Mouse (Mus musculus) ES-E14 (cell line): ENCODE results near the gene Prok1. TPM values are rescaled to one million over a fixed set of nuclear protein-coding genes. Genes with fewer than 3 reads are reported as not detected.

Experiments
- DNase-seq: peaks from one replicate; pipeline ENCODE4 v3.0.0-alpha.2; 2013; ENCODE audit warnings: low read depth, low spot score
- H3K27ac ChIP-seq: 2 replicates; pipeline ENCODE4 v1.5.1; 2012; ENCODE audit warnings: low read depth, mild to moderate bottlenecking, low read length, moderate library complexity, mixed read lengths; ENCODE audit not compliant: poor library complexity, insufficient read depth, severe bottlenecking
- H3K36me3 ChIP-seq: 2 replicates; pipeline ENCODE4 v1.6.1; 2012; ENCODE audit warnings: mild to moderate bottlenecking, low read length, moderate library complexity, mixed read lengths; ENCODE audit not compliant: control insufficient read depth, poor library complexity, insufficient read depth, severe bottlenecking
- H3K4me1 ChIP-seq, 2 experiments: fragments of 150-350 bp in 1 of 2; sonication (generic) in 1 of 2; 2 replicates each; pipeline ENCODE4 v1.6.1; 2012; ENCODE audit warnings: low read length in 2 of 2, mild to moderate bottlenecking in 1 of 2, mixed read lengths in 1 of 2; ENCODE audit not compliant: control insufficient read depth in 2 of 2, insufficient read depth in 2 of 2, poor library complexity in 1 of 2
- H3K4me3 ChIP-seq, 2 experiments: fragments of 150-350 bp in 1 of 2; sonication (generic) in 1 of 2; 2 replicates each; pipeline ENCODE4 v1.5.1; 2012; ENCODE audit warnings: low read length in 2 of 2, low read depth in 1 of 2, mild to moderate bottlenecking in 1 of 2, mixed read lengths in 1 of 2; ENCODE audit not compliant: insufficient read depth in 1 of 2, poor library complexity in 1 of 2, severe bottlenecking in 1 of 2
- H3K9ac ChIP-seq: 2 replicates; pipeline ENCODE4 v1.6.1; 2012; ENCODE audit warnings: low read depth, mild to moderate bottlenecking, low read length, mixed read lengths; ENCODE audit not compliant: poor library complexity, insufficient read depth, severe bottlenecking
- H3K9me3 ChIP-seq: fragments of 150-350 bp; sonication (generic); 2 replicates; pipeline ENCODE4 v1.6.1; 2012; ENCODE audit warnings: low read depth, mild to moderate bottlenecking, low read length; ENCODE audit not compliant: control insufficient read depth, insufficient read depth
- CHD2 ChIP-seq: IDR thresholded peaks from 2 replicates; pipeline ENCODE4 v1.6.1; 2014; ENCODE audit warnings: mild to moderate bottlenecking, low read depth, low read length, inconsistent platforms
- HCFC1 ChIP-seq: IDR thresholded peaks from 2 replicates; pipeline ENCODE4 v1.6.1; 2012; ENCODE audit warnings: low read length, inconsistent platforms, borderline replicate concordance; ENCODE audit not compliant: insufficient read depth
- MAFK ChIP-seq: IDR thresholded peaks from 2 replicates; pipeline ENCODE4 v1.6.1; 2014; ENCODE audit warnings: mild to moderate bottlenecking, low read depth, low read length, inconsistent platforms; ENCODE audit not compliant: insufficient read depth
- ZC3H11A ChIP-seq: IDR thresholded peaks from 2 replicates; pipeline ENCODE4 v1.6.1; 2012; ENCODE audit warnings: low read depth, mild to moderate bottlenecking, inconsistent platforms, low read length, borderline replicate concordance
- ZNF384 ChIP-seq: IDR thresholded peaks from 2 replicates; pipeline ENCODE4 v1.6.1; 2012; ENCODE audit warnings: low read depth, low read length, inconsistent platforms
- in situ Hi-C, 2 experiments: fragments of 600-800 bp; cut with MboI; formaldehyde crosslinking; loops; one replicate each; pipeline ENCODE4 v1.15.1; 2025; ENCODE audit warnings: low sequenced_read_pairs in 2 of 2, inconsistent platforms in 1 of 2; ENCODE audit not compliant: unreplicated experiment in 2 of 2
- total RNA-seq: library from RNA; depleted of rRNA; stranded (reverse); fragments of 300-350 nt; gene quantifications from 2 replicates; pipeline ENCODE4 v1.2.3, GENCODE M21; 2012; rRNA removed

Gene Prok1
- 0.05 TPM in 1 of 2 replicates, not detected in the other for total RNA-seq

- in situ Hi-C loops, result loop anchor here (10.0 to 25.0 kb wide), 3 partner anchors 223 to 335 kb away; partner anchors contain the start of gene Kcnc4 (in 1 of the 2)
Observed at GRCm38 (mm10) chr3:107239607-107240006, at the start of gene Prok1. TSS of gene Prok1 (minus strand) at chr3:107239707.

GRCm38 (mm10) chr3:107287346-107287745 lies 47.8 kb upstream of the Prok1 start:
- Histone ChIP-seq H3K9ac (no peak overlapping the region), H3K9me3 (no peaks in the 10 kb centered on the region), H3K4me3 (no peak overlapping the region), H3K4me1 (peaks cover 0 to 2% of the 10 kb centered on the region in 2 experiments; a peak in 1 of 4 replicates), H3K27ac (no peak overlapping the region), H3K36me3 (0 out of 2 replicates have a peak, but pooled peaks cover under 1% of the 10 kb centered on the region)
- in situ Hi-C loops, result no loop called here
- DNase-seq, result no peak
- no peak for TF ChIP-seq HCFC1
- TF ChIP-seq ZNF384, result no peak
- TF ChIP-seq ZC3H11A, result no peak
- TF ChIP-seq MAFK, result no peak
- no peak for TF ChIP-seq CHD2

More at GRCm38 (mm10) chr3:107239607-107240006, at the start of gene Prok1:
- Histone ChIP-seq H3K9me3 (no peaks in the 10 kb centered on the region), H3K36me3 (no peaks in the 10 kb centered on the region), H3K4me3 (no peak within 1 kb of the TSS), H3K9ac (no peak within 1 kb of the TSS), H3K27ac (no peak within 1 kb of the TSS), H3K4me1 (no peaks in the 10 kb centered on the region)
- TF ChIP-seq ZC3H11A (no peak), HCFC1 (no peak), CHD2 (no peak), MAFK (no peak)
- DNase-seq, result no peak

GRCm38 (mm10) chr3:107286123-107286522 lies 46.6 kb upstream of the Prok1 start:
- TF ChIP-seq ZNF384, result no peak
- TF ChIP-seq MAFK, result no peak
- TF ChIP-seq CHD2, result no peak
- TF ChIP-seq ZC3H11A, result no peak
- TF ChIP-seq HCFC1, result no peak
- Histone ChIP-seq H3K36me3 (0 out of 2 replicates have a peak, but pooled peaks cover 3% of the 10 kb centered on the region), H3K9ac (no peak overlapping the region), H3K9me3 (no peaks in the 10 kb centered on the region), H3K4me3 (no peak overlapping the region), H3K27ac (no peak overlapping the region), H3K4me1 (peaks cover 0 to 2% of the 10 kb centered on the region in 2 experiments; a peak in 1 of 4 replicates)
- in situ Hi-C loops, result no loop called here
- DNase-seq, result no peak

- Histone ChIP-seq H3K9ac (peak within 1 kb of the TSS; percentile 89), H3K9me3 (no peaks in the 10 kb centered on the region), H3K4me1 (no peaks in the 10 kb centered on the region), H3K4me3 (peak within 1 kb of the TSS; percentile 78 to 98), H3K36me3 (0 out of 2 replicates have a peak, but pooled peaks cover 3% of the 10 kb centered on the region), H3K27ac (no peak within 1 kb of the TSS)
- in situ Hi-C loops, result no loop called here
- TF ChIP-seq ZC3H11A (no peak), HCFC1 (peak; percentile 70; the same call in 1 of the 2 replicates), CHD2 (no peak), MAFK (no peak), ZNF384 (no peak)
- DNase-seq, result peak; percentile 81
Observed at GRCm38 (mm10) chr3:107278479-107279269, 39.2 kb upstream of the Prok1 start, which contains the start of gene Lamtor5. TSS of gene Lamtor5 (plus strand) at chr3:107278858.
